In genomic region chr11:85917993-85918325, GRCm38 (mm10) we compare ENCODE assay signal across 14 mouse cellular contexts. TPM values are rescaled to one million over a fixed set of nuclear protein-coding genes. Genes with fewer than 3 reads are reported as not detected.
DNase-seq lines count a peak whose midpoint lies in the region; ATAC-seq and TF ChIP-seq lines count a peak whose summit lies in the region.
"Had no signal": no experiment of that assay in that cellular context is flagged by ENCODE, and none has a peak within 500 bp of the region (broad histone marks: within the 10 kb centered on the region; RNA-seq: fewer than 3 reads in every experiment).

No protein-coding gene starts in this region.

- WGBS in hindbrain, embryonic 14.5 days: 7% methylated on average over 11 of the region's 11 CpGs
- 30% methylated on average over 11 of the region's 11 CpGs for WGBS in liver, postnatal 0 days (ENCODE audit: insufficient replicate concordance)

- TF ChIP-seq CTCF in E14TG2a.4 (conservative IDR thresholded peaks at IDR 0.05; ENCODE audit: low read length): no peak
- TF ChIP-seq CTCF in liver, postnatal 0 days (IDR thresholded peaks at IDR 0.05; ENCODE audit: low read depth): no peak

- DNase-seq in embryo, embryonic 10 days (ENCODE audit: low spot score): peak; percentile 78
- no peak for DNase-seq in hindbrain, embryonic 14.5 days (ENCODE audit: low spot score)
- DNase-seq in mesoderm, embryonic 11.5 days (ENCODE audit: low read depth, low spot score): peak; percentile 66
- no peak for DNase-seq in gastrocnemius, postnatal 25 days
- DNase-seq in cerebellum, postnatal 25 days: no peak
- no peak for DNase-seq in cerebellum, adult 9-11 months
- DNase-seq in liver, postnatal 0 days: no peak
- DNase-seq: gastrocnemius, postnatal 10 days; kidney, postnatal 25 days; thymus, adult 2 months had no signal

- peaks cover 34% of the 10 kb centered on the region for H3K4me1 ChIP-seq in E14TG2a.4 (replicated peaks; ENCODE audit: low read depth, low read length)
- H3K4me1 ChIP-seq in hindbrain, embryonic 14.5 days (replicated peaks; ENCODE audit: control insufficient read depth, insufficient read depth, low read length): peaks cover 26% of the 10 kb centered on the region
- H3K4me1 ChIP-seq in liver, postnatal 0 days (ENCODE audit: insufficient read depth): no peaks in the 10 kb centered on the region

- H3K4me3 ChIP-seq in E14TG2a.4 (replicated peaks; ENCODE audit: low read length): peak overlapping the region; percentile 55
- no peak overlapping the region for H3K4me3 ChIP-seq in hindbrain, embryonic 14.5 days (replicated peaks; ENCODE audit: low read length)
- H3K4me3 ChIP-seq in liver, postnatal 0 days (ENCODE audit: low read depth, low read length): no peak overlapping the region

- peak overlapping the region; percentile 18; the same call in 1 of the 2 replicates for H3K27ac ChIP-seq in hindbrain, embryonic 14.5 days
- no peak overlapping the region for H3K27ac ChIP-seq in liver, postnatal 0 days (ENCODE audit: low read depth)
- H3K27ac ChIP-seq: macrophage had no signal

- H3K27me3 ChIP-seq in E14TG2a.4 (ENCODE audit: insufficient read depth, low read length): peaks cover 84% of the 10 kb centered on the region
- H3K27me3 ChIP-seq in hindbrain, embryonic 14.5 days (ENCODE audit: control insufficient read depth, insufficient read depth, low read length): no peaks in the 10 kb centered on the region
- H3K27me3 ChIP-seq in liver, postnatal 0 days (ENCODE audit: insufficient read depth, low read length): peaks cover 30% of the 10 kb centered on the region

- no peaks in the 10 kb centered on the region for H3K36me3 ChIP-seq in E14TG2a.4 (ENCODE audit: insufficient read depth, low read length)
- H3K36me3 ChIP-seq in hindbrain, embryonic 14.5 days (replicated peaks; ENCODE audit: control insufficient read depth, insufficient read depth): no peaks in the 10 kb centered on the region
- no peaks in the 10 kb centered on the region for H3K36me3 ChIP-seq in liver, postnatal 0 days (replicated peaks; ENCODE audit: insufficient read depth, low read length)

- H3K4me2 ChIP-seq in hindbrain, embryonic 14.5 days (replicated peaks): peak overlapping the region; percentile 12; the same call in 1 of the 2 replicates
- no peak overlapping the region for H3K4me2 ChIP-seq in liver, postnatal 0 days (ENCODE audit: low read depth, low read length)

- H3K9me3 ChIP-seq in E14TG2a.4 (ENCODE audit: low read length): no peaks in the 10 kb centered on the region
- no peaks in the 10 kb centered on the region for H3K9me3 ChIP-seq in hindbrain, embryonic 14.5 days (ENCODE audit: control insufficient read depth, low read length)
- no peaks in the 10 kb centered on the region for H3K9me3 ChIP-seq in liver, postnatal 0 days (ENCODE audit: low read length)

- no peak for ATAC-seq in hindbrain, embryonic 14.5 days (ENCODE audit: low FRiP score)
- ATAC-seq in liver, postnatal 0 days: no peak
- ATAC-seq: activated CD4-positive, CD25-positive, alpha-beta regulatory T cell, adult 4 months had no signal

- no peak for TF ChIP-seq EP300 in liver, postnatal 0 days (IDR thresholded peaks at IDR 0.05; ENCODE audit: low read depth)

- H3K9ac ChIP-seq in hindbrain, embryonic 14.5 days: no peak overlapping the region
- H3K9ac ChIP-seq in liver, postnatal 0 days (replicated peaks): no peak overlapping the region

RNA-seq across cellular contexts. Expression of gene Tbx4, which starts 31.7 kb away (rescaled TPM):
- 0.23 and 0.25 TPM in 2 replicates for polyA plus RNA-seq in hindbrain, embryonic 14.5 days (2014; fragmentation: Nextera tagmentation; extraction: Ambion mirVana)
- 1 to 10 TPM; 1.2 to 1.4 TPM for total RNA-seq in gastrocnemius, postnatal 25 days (2021)
- polyA plus RNA-seq in liver, postnatal 0 days (2015; fragmentation: Nextera tagmentation; extraction: Ambion mirVana): not detected in 2 replicates
- total RNA-seq: CH12.LX had no signal
- polyA plus RNA-seq: activated CD4-positive, CD25-positive, alpha-beta regulatory T cell, adult 4 months; macrophage had no signal

Comparison
In these comparisons a context has a peak if more than half of its experiments do, and no peak if none do; other contexts are left out.
1. DNase-seq: peak in embryo, embryonic 10 days (single experiment) and mesoderm, embryonic 11.5 days (single experiment); none in hindbrain, embryonic 14.5 days (single experiment), gastrocnemius, postnatal 25 days (single experiment), cerebellum, postnatal 25 days (0 of 2), cerebellum, adult 9-11 months (single experiment) and liver, postnatal 0 days (single experiment).